Comparison of ENCODE assay signal across 8 mouse cellular contexts in the genomic region with DNA sequence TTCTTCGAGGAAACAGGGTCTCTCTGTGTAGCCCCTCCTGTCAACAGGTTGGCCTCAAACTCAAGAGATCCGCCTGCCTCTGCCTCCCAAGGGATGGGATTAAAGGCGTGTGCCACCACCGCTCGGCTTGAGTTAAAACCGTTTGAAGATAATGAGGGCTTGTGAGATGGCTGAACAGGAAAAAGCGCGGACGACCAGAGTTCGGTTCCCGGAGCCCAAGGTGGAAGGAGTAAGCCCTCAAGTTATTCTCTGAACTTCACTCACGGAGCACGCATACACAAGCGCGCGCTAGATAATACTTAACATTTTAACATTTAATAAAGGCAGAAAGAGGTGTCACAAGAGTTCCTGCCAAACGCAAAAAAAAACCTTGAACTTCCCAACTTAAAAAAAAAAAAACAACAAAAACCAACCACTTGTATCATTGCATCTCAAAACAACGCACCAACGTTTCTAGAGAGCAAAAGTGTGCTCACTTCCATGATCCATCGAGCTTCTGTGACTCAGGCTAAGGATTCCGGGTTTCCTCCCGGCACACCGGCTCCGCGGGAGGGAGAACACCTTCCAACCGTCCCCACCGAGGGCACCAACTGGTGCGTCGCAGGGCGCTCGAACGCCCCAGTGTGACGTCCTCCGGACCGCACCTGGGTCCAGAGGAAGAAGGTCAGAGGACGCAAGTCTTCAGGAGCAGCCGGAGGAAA. TPM values are rescaled to one million over a fixed set of nuclear protein-coding genes. Genes with fewer than 3 reads are reported as not detected.
DNase-seq lines count a peak whose midpoint lies in the region; ATAC-seq and TF ChIP-seq lines count a peak whose summit lies in the region.

A gene (plus strand): TSS at position 653 of the 701 bp plus-strand sequence.

- WGBS in kidney, adult 2 months = 8% methylated on average over 37 of the region's 37 CpGs

- H3K27me3 ChIP-seq in kidney, adult 2 months (replicated peaks; ENCODE audit: control insufficient read depth, insufficient read depth, low read length) = no peaks in the 10 kb centered on the region

- intact Hi-C loops in heart, postnatal 14 days (cut with DNase I) = loop anchor here (2.0 to 5.0 kb wide), 2 partner anchors 42 to 604 kb away; a partner anchor contains a TSS
- intact Hi-C loops in left cerebral cortex, postnatal 14 days (cut with DNase I) = loop anchor here (2.0 to 10.0 kb wide), 3 partner anchors 42 to 602 kb away; a partner anchor contains a TSS

- peak within 1 kb of the TSS; percentile 89 for H3K4me3 ChIP-seq in kidney, adult 2 months (ENCODE audit: insufficient read depth, low read depth, low read length)

- TF ChIP-seq CTCF in kidney, adult 2 months (conservative IDR thresholded peaks at IDR 0.05; ENCODE audit: insufficient read depth, insufficient read length, low read depth, low read length) = no peak

- peak within 1 kb of the TSS; percentile 49 for H3K27ac ChIP-seq in kidney, adult 2 months (ENCODE audit: insufficient read depth, low read depth, low read length)

- no peaks in the 10 kb centered on the region; the same call in 1 of the 2 replicates for H3K36me3 ChIP-seq in kidney, adult 2 months (ENCODE audit: control insufficient read depth, insufficient read depth, low read length)

- peak; percentile 75; the same call in 1 of the 2 replicates for ATAC-seq in megakaryocyte-erythroid progenitor cell, adult 5-6 weeks (replicated peaks; ENCODE audit: low FRiP score, low TSS enrichment, poor library complexity, severe bottlenecking)

- no peak for DNase-seq in kidney, adult 2 months
- no peak for DNase-seq in kidney, adult 9 months
- DNase-seq in R1 (ENCODE audit: low read depth, low spot score) = peak; percentile 34
- peak; percentile 18 for DNase-seq in embryo, embryonic 11 days
- DNase-seq in heart, postnatal 14 days = peak in 1 of 2 experiments; percentile 5
- no peak for DNase-seq in left cerebral cortex, postnatal 14 days (ENCODE audit: low spot score in 2 of 2)
- DNase-seq in thymus, postnatal 10 days (ENCODE audit: low spot score in 2 of 2) = peak; percentile 4 to 11

- no peak for TF ChIP-seq POLR2A in kidney, adult 2 months (IDR thresholded peaks at IDR 0.05; ENCODE audit: low read depth, low read length)

- H3K4me1 ChIP-seq in kidney, adult 2 months (ENCODE audit: control insufficient read depth, insufficient read depth, low read length) = peaks cover 10% of the 10 kb centered on the region; the same call in 1 of the 2 replicates

RNA-seq across cellular contexts. Expression of the gene that starts here (rescaled TPM):
- 7.6 and 8.0 TPM in 2 replicates for polyA plus RNA-seq in kidney, adult 2 months (2012; rRNA removed)
- total RNA-seq in heart, postnatal 14 days (2021) = 10 to 100 TPM; 11.7 to 14.2 TPM
- total RNA-seq in left cerebral cortex, postnatal 14 days (2021) = 10 to 100 TPM; 20.4 to 24.3 TPM
- total RNA-seq in megakaryocyte-erythroid progenitor cell, adult 5-6 weeks (2014; fragmentation: Nextera tagmentation) = 80.5 and 88.1 TPM in 2 replicates
- total RNA-seq in megakaryocyte-erythroid progenitor cell, adult 5-6 weeks (2017) = 98.5 and 126 TPM in 2 replicates

Comparison
In these comparisons a context has a peak if more than half of its experiments do, and no peak if none do; other contexts are left out.
1. DNase-seq: peak in R1 (single experiment), embryo, embryonic 11 days (single experiment) and thymus, postnatal 10 days (2 of 2); none in kidney, adult 2 months (single experiment), kidney, adult 9 months (single experiment) and left cerebral cortex, postnatal 14 days (0 of 2).